In the genomic region with DNA sequence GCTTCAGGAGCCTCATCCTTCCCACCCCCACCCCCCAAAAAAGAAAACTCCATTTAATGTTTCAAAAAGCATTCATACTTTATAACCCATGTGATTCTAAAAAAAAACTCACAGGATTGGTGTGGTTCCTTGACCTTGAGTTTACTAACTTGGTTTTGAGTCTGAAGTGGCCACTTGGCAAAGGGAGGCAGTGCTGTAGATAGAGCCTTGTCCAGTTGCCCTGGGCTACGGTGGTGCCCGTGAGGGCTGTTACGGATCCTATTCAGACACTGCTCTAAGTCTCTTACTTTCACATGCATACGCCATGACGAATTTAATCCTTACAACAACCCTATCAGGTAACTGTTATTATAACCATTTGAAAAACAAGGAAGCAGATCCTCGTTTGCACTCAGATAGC, we compare ENCODE assay signal across 16 mouse cellular contexts. TPM values are rescaled to one million over a fixed set of nuclear protein-coding genes. Genes with fewer than 3 reads are reported as not detected.
"Had no signal": no experiment of that assay in that cellular context is flagged by ENCODE, and none has a peak within 500 bp of the region (broad histone marks: within the 10 kb centered on the region; RNA-seq: fewer than 3 reads in every experiment).

No protein-coding gene starts in this region.

- ATAC-seq: liver, postnatal 0 days; midbrain, embryonic 13.5 days; midbrain, embryonic 15.5 days had no signal

- H3K4me2 ChIP-seq: liver, embryonic 11.5 days; liver, embryonic 13.5 days; liver, embryonic 15.5 days; lung, embryonic 14.5 days; midbrain, embryonic 11.5 days; midbrain, embryonic 13.5 days; midbrain, embryonic 15.5 days; neural tube, embryonic 12.5 days; stomach, embryonic 15.5 days had no signal

- DNase-seq: liver, embryonic 13.5 days; liver, postnatal 0 days; lung, embryonic 14.5 days; right cerebral cortex, postnatal 14 days; thymus, adult 2 months; thymus, postnatal 25 days; thymus, postnatal 4 days had no signal

- H3K36me3 ChIP-seq: liver, embryonic 15.5 days; stomach, embryonic 15.5 days had no signal

- H3K9ac ChIP-seq: liver, embryonic 13.5 days; liver, embryonic 15.5 days; liver, postnatal 0 days; lung, embryonic 14.5 days; midbrain, embryonic 13.5 days; midbrain, embryonic 15.5 days; neural tube, embryonic 12.5 days; stomach, embryonic 15.5 days had no signal

- H3K4me3 ChIP-seq: liver, embryonic 13.5 days; liver, embryonic 15.5 days; megakaryocyte, embryonic 14.5 days; midbrain, embryonic 13.5 days; midbrain, embryonic 15.5 days; neural tube, embryonic 12.5 days; stomach, embryonic 15.5 days had no signal

- H3K27ac ChIP-seq: liver, embryonic 13.5 days; liver, embryonic 15.5 days; macrophage; midbrain, embryonic 13.5 days; midbrain, embryonic 15.5 days; neural tube, embryonic 12.5 days; stomach, embryonic 15.5 days had no signal

- H3K9me3 ChIP-seq: liver, embryonic 13.5 days; liver, embryonic 15.5 days; megakaryocyte, embryonic 14.5 days; midbrain, embryonic 13.5 days; midbrain, embryonic 15.5 days; neural tube, embryonic 12.5 days; stomach, embryonic 15.5 days had no signal

RNA-seq across cellular contexts. Expression of a gene that starts 0.6 kb away (rescaled TPM):
- polyA plus RNA-seq: macrophage had no signal

RNA-seq across cellular contexts. Expression of a gene that starts 17.6 kb away (rescaled TPM):
- polyA plus RNA-seq: macrophage had no signal
